Mouse (Mus musculus) neutrophil, adult 83 days (primary cell): Measurements from ENCODE around the gene Pde10a. TPM values are rescaled to one million over a fixed set of nuclear protein-coding genes. Genes with fewer than 3 reads are reported as not detected.

Experiments
- total RNA-seq, 2 experiments: library from RNA; stranded (reverse); gene quantifications; one replicate each; pipeline ENCODE4 v1.2.4; 2023

The Pde10a gene
- total RNA-seq, result 1 to 10 TPM in 1 of 2 experiments, under 1 TPM in 1; 0.92 to 1.8 TPM

DNA sequence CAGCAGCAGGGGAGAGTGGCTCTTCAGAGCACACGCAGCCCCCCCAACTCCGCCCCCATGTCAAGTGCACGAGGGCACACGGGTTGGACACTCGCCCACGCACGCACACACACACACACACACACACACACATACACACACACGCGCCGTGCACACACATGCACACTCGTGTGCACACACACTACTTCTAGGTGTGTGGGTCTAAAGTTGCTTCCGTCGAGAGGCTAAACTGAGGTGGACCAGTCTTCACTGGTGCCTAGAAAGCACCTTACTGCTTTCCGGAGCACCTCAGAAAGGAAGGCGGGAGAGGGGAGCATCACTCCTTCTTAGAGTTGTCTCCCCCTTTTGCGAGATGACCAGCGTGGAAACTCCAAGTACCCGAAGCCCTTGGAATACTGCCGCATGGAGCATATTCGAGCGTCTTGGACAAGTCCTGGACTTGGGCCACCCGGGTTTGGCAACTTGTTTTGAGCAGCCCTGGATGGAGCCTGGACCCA, at the start of gene Pde10a:
Gene Pde10a, plus strand, starts transcription at position 148 of the 497 bp plus-strand sequence.

DNA sequence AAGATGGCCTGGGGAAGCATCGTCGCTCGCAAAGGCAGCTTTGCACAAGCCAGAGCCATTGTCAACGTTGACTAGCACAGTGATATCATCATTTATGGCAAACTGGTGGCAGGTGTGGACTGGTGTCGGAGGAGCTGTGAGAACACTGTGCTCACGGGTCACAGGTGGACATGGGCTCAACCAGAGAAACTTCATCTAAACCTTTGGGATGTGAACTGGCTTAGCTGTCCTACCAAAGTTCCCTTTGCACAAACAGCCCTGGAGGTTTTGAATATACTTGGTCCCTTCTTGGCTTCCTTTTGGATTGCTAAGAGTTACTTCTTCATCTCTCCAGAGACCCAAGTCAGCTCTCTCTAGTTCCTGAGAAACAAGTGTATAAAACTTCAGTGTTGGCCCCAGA, 41.7 kb downstream of the Pde10a start, which contains the start of gene Gm17087:
Gene Gm17087, minus strand, starts transcription at position 101 of the 400 bp plus-strand sequence.

GRCm38 (mm10) chr17:8988119-8988807, 463.1 kb downstream of the Pde10a start, which contains the start of gene 1700010I14Rik:
Gene 1700010I14Rik, plus strand, starts transcription at chr17:8988333.

Other genes with a start within 250 kb of the Pde10a start
- gene Mpc1, start 242.5 kb upstream of the Pde10a start, total RNA-seq, result 10 to 100 TPM; 50.3 to 60.8 TPM
- gene Sft2d1, start 214.3 kb upstream of the Pde10a start, total RNA-seq, result 10 to 100 TPM; 69.9 to 91.5 TPM
- under 1 TPM; 0.37 to 0.40 TPM for gene Prr18, start 187.9 kb upstream of the Pde10a start, total RNA-seq
- not detected for gene T2, start 169.4 kb upstream of the Pde10a start, total RNA-seq
- not detected for gene T, start 90.9 kb upstream of the Pde10a start, total RNA-seq
- gene Gm17087, start 41.6 kb downstream of the Pde10a start, total RNA-seq, result not detected